Mouse (Mus musculus) liver, embryonic 16.5 days (tissue): ENCODE data around the gene Ppdpf. TPM values are rescaled to one million over a fixed set of nuclear protein-coding genes. Genes with fewer than 3 reads are reported as not detected.

Experiments
- ATAC-seq: fragments of 200-750 bp; cut with Nextera tagmentation; 2 replicates; pipeline ENCODE4 v1.8.0; 2017; ENCODE audit warnings: low read depth, mild to moderate bottlenecking, moderate number of reproducible peaks, moderate library complexity
- H3K27ac ChIP-seq: fragments of 300-500 bp; sonication (generic); 2 replicates; pipeline ENCODE4 v1.5.1; 2014; ENCODE audit warnings: mild to moderate bottlenecking, low read length
- H3K27me3 ChIP-seq: fragments of 300-500 bp; sonication (generic); 2 replicates; pipeline ENCODE4 v1.6.1; 2014; ENCODE audit warnings: low read depth, low read length, mixed read lengths; ENCODE audit not compliant: control insufficient read depth, insufficient read depth
- H3K36me3 ChIP-seq: fragments of 300-500 bp; sonication (generic); 2 replicates; pipeline ENCODE4 v1.6.1; 2014; ENCODE audit warnings: mild to moderate bottlenecking; ENCODE audit not compliant: control insufficient read depth, insufficient read depth
- H3K4me1 ChIP-seq: fragments of 300-500 bp; sonication (generic); 2 replicates; pipeline ENCODE4 v1.6.1; 2014; ENCODE audit warnings: low read depth, low read length, mixed read lengths; ENCODE audit not compliant: control insufficient read depth
- H3K4me2 ChIP-seq: fragments of 300-500 bp; sonication (generic); 2 replicates; pipeline ENCODE4 v1.6.1; 2014; ENCODE audit warnings: low read depth, low read length, mixed read lengths
- H3K4me3 ChIP-seq: fragments of 300-500 bp; sonication (generic); 2 replicates; pipeline ENCODE4 v1.5.1; 2014; ENCODE audit warnings: low read depth, mild to moderate bottlenecking, low read length
- H3K9ac ChIP-seq: fragments of 300-500 bp; sonication (generic); 2 replicates; pipeline ENCODE4 v1.6.1; 2014; ENCODE audit warnings: low read depth, low read length
- H3K9me3 ChIP-seq: fragments of 300-500 bp; sonication (generic); replicated peaks from 2 replicates; pipeline ENCODE4 v1.6.1; 2016; ENCODE audit warnings: low read length; ENCODE audit not compliant: control insufficient read depth
- WGBS: fragments of 180-500 bp; shearing (Covaris S2); extraction: QIAGEN DNeasy Blood & Tissue Kit; methylation state at CpG from one replicate; pipeline ENCODE4 v1.1.7; 2014; ENCODE audit not compliant: insufficient replicate concordance; 5-methylcytosine and 5-hydroxymethylcytosine counted together
- polyA plus RNA-seq: library from polyadenylated mRNA; unstranded; fragments of >200 nt; fragmentation: Nextera tagmentation; extraction: Ambion mirVana; gene quantifications from 2 replicates; pipeline ENCODE4 v1.2.1, GENCODE M21; 2015

Gene Ppdpf
- polyA plus RNA-seq, 1 experiment from 2014 or later, result 94.4 TPM

- Histone ChIP-seq H3K4me3 (no peak overlapping the region), H3K36me3 (no peaks in the 10 kb centered on the region), H3K9ac (no peak overlapping the region), H3K9me3 (no peaks in the 10 kb centered on the region), H3K4me2 (peak overlapping the region; percentile 57), H3K27ac (no peak overlapping the region), H3K27me3 (peaks cover 34% of the 10 kb centered on the region), H3K4me1 (peaks cover 4% of the 10 kb centered on the region; the same call in 1 of the 2 replicates)
- WGBS, result 14% methylated on average over 31 of the region's 31 CpGs
- ATAC-seq, result no peak
Measured at GRCm38 (mm10) chr2:181148318-181148955, 38.6 kb upstream of the Ppdpf start.

- peaks cover 34% of the 10 kb centered on the region for H3K27me3 ChIP-seq
- no peak overlapping the region for H3K9ac ChIP-seq
- H3K4me2 ChIP-seq, result no peak overlapping the region
- H3K36me3 ChIP-seq, result no peaks in the 10 kb centered on the region
- H3K4me1 ChIP-seq, result peaks cover 4% of the 10 kb centered on the region; the same call in 1 of the 2 replicates
- 53% methylated on average over 6 of the region's 6 CpGs for WGBS
- no peak overlapping the region for H3K4me3 ChIP-seq
- H3K9me3 ChIP-seq, result no peaks in the 10 kb centered on the region
- ATAC-seq, result no peak
- H3K27ac ChIP-seq, result no peak overlapping the region
Measured at GRCm38 (mm10) chr2:181150281-181150680, 36.8 kb upstream of the Ppdpf start.

- 79% methylated on average over 17 of the region's 17 CpGs for WGBS
- H3K9me3 ChIP-seq, result no peaks in the 10 kb centered on the region
- no peaks in the 10 kb centered on the region for H3K36me3 ChIP-seq
- no peak overlapping the region for H3K4me2 ChIP-seq
- ATAC-seq, result no peak
- H3K9ac ChIP-seq, result no peak overlapping the region
- H3K27ac ChIP-seq, result no peak overlapping the region
- H3K4me1 ChIP-seq, result peaks cover 3% of the 10 kb centered on the region; the same call in 1 of the 2 replicates
- H3K4me3 ChIP-seq, result no peak overlapping the region
- peaks cover 38% of the 10 kb centered on the region for H3K27me3 ChIP-seq
Measured at GRCm38 (mm10) chr2:181152701-181153100, 34.3 kb upstream of the Ppdpf start.

GRCm38 (mm10) chr2:181153131-181153530 is 33.9 kb upstream of the Ppdpf start:
- H3K4me1 ChIP-seq, result no peaks in the 10 kb centered on the region
- peaks cover 36% of the 10 kb centered on the region for H3K27me3 ChIP-seq
- H3K27ac ChIP-seq, result no peak overlapping the region
- no peak overlapping the region for H3K9ac ChIP-seq
- no peak overlapping the region for H3K4me2 ChIP-seq
- H3K4me3 ChIP-seq, result no peak overlapping the region
- H3K36me3 ChIP-seq, result no peaks in the 10 kb centered on the region
- no peaks in the 10 kb centered on the region for H3K9me3 ChIP-seq
- no peak for ATAC-seq
- 38% methylated on average over 1 of the region's 1 CpGs for WGBS

- no peak overlapping the region for H3K27ac ChIP-seq
- no peak overlapping the region for H3K4me3 ChIP-seq
- H3K36me3 ChIP-seq, result no peaks in the 10 kb centered on the region
- no peak overlapping the region for H3K9ac ChIP-seq
- no peaks in the 10 kb centered on the region for H3K9me3 ChIP-seq
- H3K4me2 ChIP-seq, result no peak overlapping the region
- H3K27me3 ChIP-seq, result peaks cover 30% of the 10 kb centered on the region
- WGBS, result 4% methylated on average over 1 of the region's 1 CpGs
- no peaks in the 10 kb centered on the region for H3K4me1 ChIP-seq
- ATAC-seq, result no peak
Measured at GRCm38 (mm10) chr2:181153837-181154236, 33.2 kb upstream of the Ppdpf start.

GRCm38 (mm10) chr2:181154361-181154760 is 32.7 kb upstream of the Ppdpf start:
- peaks cover 25% of the 10 kb centered on the region for H3K27me3 ChIP-seq
- H3K9ac ChIP-seq, result no peak overlapping the region
- 61% methylated on average over 3 of the region's 3 CpGs for WGBS
- H3K4me1 ChIP-seq, result no peaks in the 10 kb centered on the region
- ATAC-seq, result no peak
- H3K27ac ChIP-seq, result no peak overlapping the region
- H3K36me3 ChIP-seq, result no peaks in the 10 kb centered on the region
- H3K4me2 ChIP-seq, result no peak overlapping the region
- no peaks in the 10 kb centered on the region for H3K9me3 ChIP-seq
- no peak overlapping the region for H3K4me3 ChIP-seq

GRCm38 (mm10) chr2:181154831-181155415 is 32.1 kb upstream of the Ppdpf start:
- H3K27ac ChIP-seq, result no peak overlapping the region
- no peaks in the 10 kb centered on the region for H3K9me3 ChIP-seq
- H3K27me3 ChIP-seq, result peaks cover 21% of the 10 kb centered on the region
- H3K9ac ChIP-seq, result no peak overlapping the region
- H3K4me3 ChIP-seq, result no peak overlapping the region
- no peak overlapping the region for H3K4me2 ChIP-seq
- H3K4me1 ChIP-seq, result no peaks in the 10 kb centered on the region
- WGBS, result 40% methylated on average over 8 of the region's 8 CpGs
- H3K36me3 ChIP-seq, result no peaks in the 10 kb centered on the region
- ATAC-seq, result no peak

GRCm38 (mm10) chr2:181155801-181156200 is 31.2 kb upstream of the Ppdpf start:
- Histone ChIP-seq H3K4me1 (no peaks in the 10 kb centered on the region), H3K27ac (no peak overlapping the region), H3K4me3 (no peak overlapping the region), H3K9ac (no peak overlapping the region), H3K27me3 (peaks cover 21% of the 10 kb centered on the region), H3K9me3 (no peaks in the 10 kb centered on the region), H3K4me2 (no peak overlapping the region), H3K36me3 (no peaks in the 10 kb centered on the region)
- 40% methylated on average over 4 of the region's 4 CpGs for WGBS
- ATAC-seq, result no peak

- Histone ChIP-seq H3K36me3 (no peaks in the 10 kb centered on the region), H3K27ac (no peak within 1 kb of the TSS), H3K9ac (no peak within 1 kb of the TSS), H3K4me2 (no peak within 1 kb of the TSS), H3K4me1 (no peaks in the 10 kb centered on the region), H3K9me3 (no peaks in the 10 kb centered on the region), H3K4me3 (no peak within 1 kb of the TSS), H3K27me3 (peaks cover 21% of the 10 kb centered on the region)
- no peak for ATAC-seq
- 5% methylated on average over 55 of the region's 55 CpGs for WGBS
Measured at GRCm38 (mm10) chr2:181156248-181157121, 30.6 kb upstream of the Ppdpf start, which contains the start of gene Eef1a2. TSS of gene Eef1a2 (minus strand) at chr2:181157014.
